Mouse (Mus musculus) CH12.LX (cell line): ENCODE results near the gene 9130213A22Rik. TPM values are rescaled to one million over a fixed set of nuclear protein-coding genes. Genes with fewer than 3 reads are reported as not detected.
A peak's percentile ranks its signal among the peaks of the same experiment; 100 is the strongest.

Source experiments
- DNase-seq: peaks from one replicate; pipeline ENCODE4 v3.0.0-alpha.2; 2013; ENCODE audit errors: extremely low read depth
- H3K27ac ChIP-seq: 2 replicates; pipeline ENCODE4 v1.5.1; 2012; ENCODE audit warnings: low read depth, mild to moderate bottlenecking, control low read depth, moderate library complexity; ENCODE audit not compliant: insufficient read depth
- H3K27me3 ChIP-seq: replicated peaks from 2 replicates; pipeline ENCODE3; 2012; ENCODE audit warnings: inconsistent platforms
- H3K36me3 ChIP-seq, 2 experiments: replicated peaks in 1 of 2; 2 replicates each; pipeline versions ENCODE3 to v1.6.1; 2012; ENCODE audit warnings: inconsistent platforms in 1 of 2, low read length in 1 of 2, mild to moderate bottlenecking in 1 of 2, mixed read lengths in 1 of 2, moderate library complexity in 1 of 2; ENCODE audit not compliant: control insufficient read depth in 1 of 2, insufficient read depth in 1 of 2
- H3K4me1 ChIP-seq, 2 experiments: 2 replicates each; pipeline ENCODE4 v1.6.1; 2012; ENCODE audit warnings: inconsistent platforms in 1 of 2, moderate library complexity in 1 of 2; ENCODE audit not compliant: insufficient read depth in 2 of 2, control insufficient read depth in 1 of 2
- H3K4me2 ChIP-seq: 2 replicates; pipeline ENCODE4 v1.6.1; 2012; ENCODE audit warnings: low read depth, mild to moderate bottlenecking, control low read depth; ENCODE audit not compliant: poor library complexity, insufficient read depth, severe bottlenecking
- H3K4me3 ChIP-seq, 3 experiments: fragments of 150-350 bp in 1 of 3; sonication (generic) in 1 of 3; replicated peaks in 1 of 3; 2 replicates each; pipeline versions ENCODE3 to v1.5.1; 2011 to 2012; ENCODE audit warnings: low read depth in 2 of 3, low read length in 2 of 3, mild to moderate bottlenecking in 2 of 3, moderate library complexity in 2 of 3, control low read depth in 1 of 3, improper control_type of control experiment in 1 of 3, inconsistent platforms in 1 of 3, mixed read lengths in 1 of 3; ENCODE audit not compliant: poor library complexity in 1 of 3
- H3K79me2 ChIP-seq: replicated peaks from 2 replicates; pipeline ENCODE4 v1.6.1; 2012; ENCODE audit warnings: mild to moderate bottlenecking, moderate library complexity; ENCODE audit not compliant: control insufficient read depth, poor library complexity, insufficient read depth, severe bottlenecking; ENCODE audit errors: extremely low read depth
- H3K9ac ChIP-seq: 2 replicates; pipeline ENCODE4 v1.6.1; 2012; ENCODE audit warnings: low read depth, mild to moderate bottlenecking, control low read depth, moderate library complexity; ENCODE audit not compliant: insufficient read depth
- H3K9me3 ChIP-seq: replicated peaks from 2 replicates; pipeline ENCODE3; 2012; ENCODE audit warnings: low read length, inconsistent platforms, mixed read lengths
- BHLHE40 ChIP-seq: IDR thresholded peaks from 2 replicates; pipeline ENCODE4 v1.6.1; 2011; ENCODE audit warnings: mild to moderate bottlenecking, low read depth, low read length, improper control_type of control experiment
- CHD1 ChIP-seq: IDR thresholded peaks from 2 replicates; pipeline ENCODE4 v1.6.1; 2012; ENCODE audit warnings: low read depth, low read length, improper control_type of control experiment, inconsistent platforms
- CTCF ChIP-seq, 2 experiments: IDR thresholded peaks in 1 of 2; conservative IDR thresholded peaks in 1 of 2; 2 replicates each; pipeline ENCODE4 v1.5.1; 2011 to 2012; ENCODE audit warnings: low read depth in 2 of 2, low read length in 2 of 2, improper control_type of control experiment in 1 of 2, inconsistent platforms in 1 of 2, mild to moderate bottlenecking in 1 of 2, moderate library complexity in 1 of 2
- E2F4 ChIP-seq: IDR thresholded peaks from 2 replicates; pipeline ENCODE4 v1.6.1; 2011; ENCODE audit warnings: low read depth, low read length, improper control_type of control experiment; ENCODE audit not compliant: insufficient replicate concordance
- ETS1 ChIP-seq: conservative IDR thresholded peaks from 2 replicates; pipeline ENCODE4 v1.6.1; 2012; ENCODE audit warnings: low read depth, mild to moderate bottlenecking, inconsistent platforms, low read length, improper control_type of control experiment, moderate library complexity
- IRF4 ChIP-seq: IDR thresholded peaks from 2 replicates; pipeline ENCODE4 v1.6.1; 2014; ENCODE audit warnings: low read depth, mild to moderate bottlenecking, inconsistent platforms, low read length, improper control_type of control experiment
- JUN ChIP-seq: IDR thresholded peaks from 2 replicates; pipeline ENCODE4 v1.6.1; 2011; ENCODE audit warnings: low read depth, mild to moderate bottlenecking, low read length, improper control_type of control experiment, moderate library complexity; ENCODE audit not compliant: insufficient read depth
- JUND ChIP-seq: conservative IDR thresholded peaks from 2 replicates; pipeline ENCODE4 v1.6.1; 2011; ENCODE audit warnings: low read depth, low read length, improper control_type of control experiment
- KAT2A ChIP-seq: IDR thresholded peaks from 2 replicates; pipeline ENCODE4 v1.6.1; 2012; ENCODE audit warnings: low read length, improper control_type of control experiment, inconsistent platforms; ENCODE audit not compliant: insufficient replicate concordance
- MAFK ChIP-seq: IDR thresholded peaks from 2 replicates; pipeline ENCODE4 v1.6.1; 2011; ENCODE audit warnings: low read length, improper control_type of control experiment; ENCODE audit not compliant: insufficient replicate concordance
- MEF2A ChIP-seq: IDR thresholded peaks from 2 replicates; pipeline ENCODE4 v1.6.1; 2014; ENCODE audit warnings: low read depth, mild to moderate bottlenecking, inconsistent platforms, low read length, improper control_type of control experiment, borderline replicate concordance
- MXI1 ChIP-seq: IDR thresholded peaks from 2 replicates; pipeline ENCODE4 v1.6.1; 2011; ENCODE audit warnings: mild to moderate bottlenecking, low read depth, low read length, improper control_type of control experiment
- NRF1 ChIP-seq: IDR thresholded peaks from 2 replicates; pipeline ENCODE4 v1.6.1; 2014; ENCODE audit warnings: low read depth, mild to moderate bottlenecking, inconsistent platforms, low read length, improper control_type of control experiment, moderate library complexity
- PAX5 ChIP-seq: IDR thresholded peaks from 2 replicates; pipeline ENCODE4 v1.6.1; 2012; ENCODE audit warnings: low read length, inconsistent platforms, mixed read lengths
- POLR2A ChIP-seq: IDR thresholded peaks from 2 replicates; pipeline ENCODE4 v1.6.1; 2011; ENCODE audit warnings: low read depth, mild to moderate bottlenecking, improper control_type of control experiment, low read length
- POLR2AphosphoS2 ChIP-seq: IDR thresholded peaks from 2 replicates; pipeline ENCODE4 v1.6.1; 2011; ENCODE audit warnings: low read depth, low read length, improper control_type of control experiment
- RAD21 ChIP-seq: IDR thresholded peaks from 2 replicates; pipeline ENCODE4 v1.6.1; 2011; ENCODE audit warnings: low read depth, mild to moderate bottlenecking, low read length, improper control_type of control experiment, moderate library complexity
- SIN3A ChIP-seq: IDR thresholded peaks from 2 replicates; pipeline ENCODE4 v1.6.1; 2012; ENCODE audit warnings: low read length, improper control_type of control experiment, inconsistent platforms
- SMC3 ChIP-seq: IDR thresholded peaks from 2 replicates; pipeline ENCODE4 v1.6.1; 2011; ENCODE audit warnings: low read depth, low read length, improper control_type of control experiment
- TBP ChIP-seq: conservative IDR thresholded peaks from 2 replicates; pipeline ENCODE4 v1.6.1; 2011; ENCODE audit warnings: low read depth, low read length, improper control_type of control experiment
- TCF12 ChIP-seq: IDR thresholded peaks from 2 replicates; pipeline ENCODE4 v1.6.1; 2014; ENCODE audit warnings: low read depth, mild to moderate bottlenecking, inconsistent platforms, low read length, improper control_type of control experiment
- USF1 ChIP-seq: IDR thresholded peaks from 2 replicates; pipeline ENCODE4 v1.6.1; 2014; ENCODE audit warnings: low read depth, mild to moderate bottlenecking, inconsistent platforms, low read length, improper control_type of control experiment
- ZC3H11A ChIP-seq: IDR thresholded peaks from 2 replicates; pipeline ENCODE4 v1.6.1; 2012; ENCODE audit warnings: low read depth, mild to moderate bottlenecking, inconsistent platforms, low read length, improper control_type of control experiment
- ZMIZ1 ChIP-seq: IDR thresholded peaks from 2 replicates; pipeline ENCODE4 v1.6.1; 2012; ENCODE audit warnings: low read depth, mild to moderate bottlenecking, inconsistent platforms, low read length, improper control_type of control experiment
- ZNF384 ChIP-seq: IDR thresholded peaks from 2 replicates; pipeline ENCODE4 v1.6.1; 2012; ENCODE audit warnings: low read depth, low read length, improper control_type of control experiment, inconsistent platforms
- dilution Hi-C: fragments of 300-500 bp; cut with MboI; formaldehyde crosslinking; loops from 2 replicates; pipeline ENCODE4 v1.14.3; 2020; ENCODE audit warnings: low sequenced_read_pairs; ENCODE audit not compliant: extremely low pct_unique_long_range_greater_than_20kb, extremely low pct_ligation_motif_present
- in situ Hi-C: fragments of 300-500 bp; cut with MboI; formaldehyde crosslinking; loops from 3 replicates; pipeline ENCODE4 v1.14.3; 2019; ENCODE audit warnings: low sequenced_read_pairs, low pct_ligation_motif_present, low pct_unique_long_range_greater_than_20kb, mixed read lengths
- polyA plus RNA-seq: library from polyadenylated mRNA; unstranded; fragments of >175 nt; gene quantifications from 2 replicates; pipeline ENCODE4 v1.2.1, GENCODE M21; 2012; ENCODE audit warnings: low read depth; ENCODE audit not compliant: insufficient read length
- total RNA-seq, 2 experiments: library from RNA; depleted of rRNA; stranded (reverse); fragments of 300-350 nt in 1 of 2; fragments of >200 nt in 1 of 2; gene quantifications; 2 replicates each; pipeline ENCODE4 v1.2.3; 2012 to 2014

9130213A22Rik gene
- total and polyA plus RNA-seq, 3 experiments = not detected

GRCm38 (mm10) chr11:69088103-69088855, 34.1 kb downstream of the 9130213A22Rik start, which contains the start of gene Vamp2 (continued):
- TF ChIP-seq ZC3H11A = no peak
- TF ChIP-seq MAFK = no peak
- 0 out of 2 replicates have a peak, but pooled peaks have one; percentile 57 for TF ChIP-seq ZMIZ1
- peak; percentile 70 for TF ChIP-seq TCF12
- TF ChIP-seq RAD21 = no peak
- TF ChIP-seq CTCF (conservative IDR thresholded peaks at IDR 0.05 in 1 of 2, IDR thresholded peaks at IDR 0.05 in 1 of 2; ENCODE audit: low read depth in 2 of 2, low read length in 2 of 2) = no peak
- no peak for TF ChIP-seq JUN

DNA sequence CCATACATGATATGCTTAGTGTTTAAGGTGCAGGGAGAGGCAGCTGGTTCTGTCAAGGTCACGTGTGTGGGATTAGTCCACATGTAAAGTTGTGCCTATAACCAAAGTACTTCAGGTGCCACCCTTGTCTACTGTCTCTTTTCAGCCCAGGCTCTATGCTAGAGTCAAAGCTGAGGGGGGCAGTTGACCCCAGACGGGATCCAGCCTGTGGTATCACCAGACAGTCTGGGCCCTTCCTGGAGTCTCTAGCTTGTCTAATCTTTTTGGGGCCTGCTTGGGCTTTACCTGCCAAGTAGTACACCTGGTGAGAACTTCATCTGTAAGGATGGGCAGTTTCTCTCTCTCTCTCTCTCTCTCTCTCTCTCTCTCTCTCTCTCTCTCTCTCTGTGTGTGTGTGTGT, 34.8 kb downstream of the 9130213A22Rik start:
- Histone ChIP-seq H3K4me3 (no peak overlapping the region), H3K4me1 (peaks cover 20 to 45% of the 10 kb centered on the region in 2 experiments), H3K9ac (0 out of 2 replicates have a peak overlapping the region, but pooled peaks have one; percentile 96), H3K79me2 (peaks cover 29% of the 10 kb centered on the region), H3K27ac (no peak overlapping the region), H3K27me3 (peaks cover 25% of the 10 kb centered on the region), H3K36me3 (peaks cover 20 to 32% of the 10 kb centered on the region in 2 experiments), H3K4me2 (peak overlapping the region; percentile 74; the same call in 1 of the 2 replicates), H3K9me3 (peaks cover 4% of the 10 kb centered on the region)
- dilution Hi-C loops (no loop called here), in situ Hi-C loops (loop anchor here (25.0 kb wide), 1 partner anchor 925 kb away; the partner anchor contains the start of genes Acadvl, Dlg4 and Dvl2)
- TF ChIP-seq POLR2A (no peak), SMC3 (no peak), SIN3A (no peak), KAT2A (no peak), CHD1 (no peak), POLR2AphosphoS2 (no peak), E2F4 (no peak), NRF1 (no peak), ZNF384 (no peak), ETS1 (no peak), BHLHE40 (no peak), TBP (no peak), JUND (no peak), MEF2A (no peak), USF1 (no peak), PAX5 (no peak), RAD21 (no peak), IRF4 (no peak), MXI1 (no peak)
- no peak for DNase-seq
